Mouse (Mus musculus) bone marrow macrophage, adult 2 months (primary cell): ENCODE data around the gene Synj1.

Source experiments
- CTCF ChIP-seq: IDR thresholded peaks from 2 replicates; pipeline ENCODE4 v1.5.1; 2012; ENCODE audit warnings: low read depth, mild to moderate bottlenecking, low read length, moderate library complexity
- POLR2A ChIP-seq: IDR thresholded peaks from 2 replicates; pipeline ENCODE4 v1.6.1; 2012; ENCODE audit warnings: mild to moderate bottlenecking, low read depth, low read length, borderline replicate concordance

DNA sequence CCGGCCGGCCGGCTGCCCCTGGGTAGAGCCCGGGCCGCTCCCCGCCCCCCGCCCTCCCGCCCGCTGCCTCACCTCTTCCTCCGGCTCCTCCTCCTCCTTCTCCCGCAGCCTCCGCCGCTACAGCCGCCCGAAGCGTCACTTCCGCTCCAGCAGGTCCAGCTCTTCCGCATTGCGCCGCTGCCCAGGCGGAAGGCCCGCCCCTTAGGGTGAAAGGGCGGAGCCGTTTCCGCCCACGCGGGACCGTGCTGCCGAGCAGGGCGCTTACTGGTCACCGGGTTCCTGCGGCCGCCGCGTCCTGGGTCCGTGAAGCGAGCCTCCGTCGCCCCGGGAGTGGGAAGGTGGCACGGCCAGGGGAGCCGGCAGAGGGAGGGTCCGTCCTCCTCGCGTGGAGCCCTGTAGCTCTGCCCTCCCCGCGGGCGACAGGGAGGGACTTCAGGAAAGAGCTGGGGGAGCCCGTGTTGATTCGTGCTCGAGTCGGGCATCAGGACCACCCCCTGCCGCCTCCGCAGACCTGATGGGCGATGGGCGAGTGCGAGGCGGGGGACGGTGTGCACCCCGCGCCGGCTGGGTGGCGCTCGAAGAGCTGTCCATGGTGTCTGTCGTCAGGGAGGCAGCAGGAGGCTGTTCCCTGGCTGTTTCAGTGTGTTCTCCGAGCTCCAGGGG lies at the start of gene Synj1:
- no peak for TF ChIP-seq CTCF
- TF ChIP-seq POLR2A: no peak
